Mouse (Mus musculus) hindbrain, embryonic 13.5 days (tissue): ENCODE data around the gene Dusp8. TPM values are rescaled to one million over a fixed set of nuclear protein-coding genes. Genes with fewer than 3 reads are reported as not detected.
A peak's percentile ranks its signal among the peaks of the same experiment; 100 is the strongest.
"Not testable (repeated sequence)": the region's sequence is repeated elsewhere in the genome, so short reads cannot be mapped to it uniquely, and the experiment has no call there.

Experiments
- ATAC-seq: fragments of 200-750 bp; cut with Nextera tagmentation; 2 replicates; pipeline ENCODE4 v1.8.0; 2017; ENCODE audit warnings: moderate TSS enrichment; ENCODE audit not compliant: low FRiP score
- H3K27ac ChIP-seq: fragments of 300-500 bp; sonication (generic); 2 replicates; pipeline ENCODE4 v1.5.1; 2015; ENCODE audit warnings: inconsistent platforms, mild to moderate bottlenecking, moderate library complexity
- H3K27me3 ChIP-seq: fragments of 300-500 bp; sonication (generic); 2 replicates; pipeline ENCODE4 v1.6.1; 2015; ENCODE audit warnings: mild to moderate bottlenecking, inconsistent platforms
- H3K36me3 ChIP-seq: fragments of 300-500 bp; sonication (generic); 2 replicates; pipeline ENCODE4 v1.6.1; 2015; ENCODE audit warnings: mild to moderate bottlenecking, inconsistent platforms
- H3K4me1 ChIP-seq: fragments of 300-500 bp; sonication (generic); replicated peaks from 2 replicates; pipeline ENCODE4 v1.6.1; 2015; ENCODE audit warnings: inconsistent platforms
- H3K4me2 ChIP-seq: fragments of 300-500 bp; sonication (generic); 2 replicates; pipeline ENCODE4 v1.6.1; 2015; ENCODE audit warnings: inconsistent platforms, mild to moderate bottlenecking, moderate library complexity
- H3K4me3 ChIP-seq: fragments of 300-500 bp; sonication (generic); 2 replicates; pipeline ENCODE4 v1.5.1; 2015; ENCODE audit warnings: mild to moderate bottlenecking, inconsistent platforms
- H3K9ac ChIP-seq: fragments of 300-500 bp; sonication (generic); 2 replicates; pipeline ENCODE4 v1.6.1; 2015; ENCODE audit warnings: mild to moderate bottlenecking, inconsistent platforms
- H3K9me3 ChIP-seq: fragments of 300-500 bp; sonication (generic); 2 replicates; pipeline ENCODE4 v1.6.1; 2016; ENCODE audit warnings: inconsistent platforms
- WGBS: fragments of 180-500 bp; shearing (Covaris S2); methylation state at CpG from one replicate; pipeline ENCODE4 v1.1.7; 2015; 5-methylcytosine and 5-hydroxymethylcytosine counted together
- polyA plus RNA-seq: library from polyadenylated mRNA; unstranded; fragments of >200 nt; fragmentation: Nextera tagmentation; extraction: Ambion mirVana; gene quantifications from 2 replicates; pipeline ENCODE4 v1.2.1, GENCODE M21; 2015

Gene Dusp8
- polyA plus RNA-seq, result 87.3 and 90.2 TPM in 2 replicates

DNA sequence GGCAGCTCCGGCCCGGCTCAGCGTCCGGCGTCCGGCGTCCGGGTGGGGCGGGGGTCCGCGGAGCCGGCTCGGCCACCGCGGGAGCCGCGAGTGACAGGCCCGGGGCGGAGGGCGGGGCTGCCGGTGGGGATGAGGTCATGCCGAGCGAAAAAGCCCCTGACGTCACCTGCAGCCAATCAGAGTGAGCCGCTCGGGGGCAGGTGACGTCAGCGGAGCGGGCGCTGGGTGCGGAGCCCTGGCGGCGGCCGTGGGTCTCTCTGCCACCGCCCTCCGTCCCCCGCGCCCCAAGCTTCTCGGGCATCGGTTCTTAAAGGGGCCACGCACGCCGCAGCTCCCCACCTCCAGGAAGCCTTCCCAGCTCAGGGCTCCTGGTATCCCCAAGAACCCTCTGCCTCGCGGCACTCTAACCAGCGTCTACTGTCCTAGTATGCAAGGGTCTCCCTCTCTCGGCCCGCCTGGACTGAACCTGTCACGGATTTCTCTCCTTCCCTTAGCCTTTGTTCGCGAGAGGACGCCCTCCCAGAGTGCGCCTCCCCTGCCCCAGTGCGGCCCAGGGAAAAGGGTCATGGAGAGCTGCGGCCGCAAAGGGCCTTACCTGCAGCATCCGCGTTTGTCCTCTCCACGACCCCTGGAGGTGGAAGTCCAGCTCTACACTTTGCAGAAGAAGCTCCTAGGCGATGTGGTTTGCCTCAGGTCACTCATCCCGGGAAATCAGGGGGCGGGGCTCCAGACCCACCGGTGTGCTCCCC lies at the start of gene Dusp8:
TSS of gene Dusp8 (minus strand) at position 661 of the 749 bp plus-strand sequence.
- peak; percentile 75 for ATAC-seq
- Histone ChIP-seq H3K9ac (peak within 1 kb of the TSS; percentile 99), H3K4me3 (peak within 1 kb of the TSS; percentile 88), H3K4me1 (peaks cover 58% of the 10 kb centered on the region), H3K9me3 (no peaks in the 10 kb centered on the region), H3K36me3 (no peaks in the 10 kb centered on the region), H3K4me2 (peak within 1 kb of the TSS; percentile 79), H3K27me3 (peaks cover 11% of the 10 kb centered on the region), H3K27ac (peak within 1 kb of the TSS; percentile 98)
- under 1% methylated on average over 62 of the region's 63 CpGs for WGBS

DNA sequence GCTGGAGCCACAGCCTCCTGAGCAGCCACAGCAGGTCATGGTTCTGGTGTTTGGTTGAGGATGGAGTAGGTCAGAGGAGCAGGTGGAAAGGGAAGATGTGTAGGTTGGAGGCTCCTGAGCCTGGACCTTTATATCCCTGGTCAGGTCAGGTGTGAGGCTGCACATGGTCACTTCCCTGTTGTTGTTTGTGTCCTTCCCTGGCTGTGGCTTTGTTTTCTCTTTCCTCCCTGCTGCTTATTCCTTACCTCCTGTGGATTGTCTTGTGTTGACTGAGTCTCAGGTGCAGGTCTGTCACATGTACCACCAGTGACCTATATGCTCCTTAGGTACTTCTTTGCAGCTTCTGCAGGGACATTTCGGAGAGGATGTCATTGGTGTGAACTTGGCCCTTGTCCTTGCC lies 48.9 kb upstream of the Dusp8 start, which contains the start of gene Gm45337:
TSS of gene Gm45337 (minus strand) at position 101 of the 400 bp plus-strand sequence.
- H3K36me3 ChIP-seq, result no peaks in the 10 kb centered on the region
- no peaks in the 10 kb centered on the region for H3K4me1 ChIP-seq
- H3K27ac ChIP-seq, result no peak within 1 kb of the TSS
- no peaks in the 10 kb centered on the region for H3K9me3 ChIP-seq
- ATAC-seq, result no peak
- H3K9ac ChIP-seq, result no peak within 1 kb of the TSS
- no peak within 1 kb of the TSS for H3K4me3 ChIP-seq
- H3K4me2 ChIP-seq, result no peak within 1 kb of the TSS
- WGBS, result 79% methylated on average over 1 of the region's 1 CpGs
- peaks cover 6% of the 10 kb centered on the region; the same call in 1 of the 2 replicates for H3K27me3 ChIP-seq

DNA sequence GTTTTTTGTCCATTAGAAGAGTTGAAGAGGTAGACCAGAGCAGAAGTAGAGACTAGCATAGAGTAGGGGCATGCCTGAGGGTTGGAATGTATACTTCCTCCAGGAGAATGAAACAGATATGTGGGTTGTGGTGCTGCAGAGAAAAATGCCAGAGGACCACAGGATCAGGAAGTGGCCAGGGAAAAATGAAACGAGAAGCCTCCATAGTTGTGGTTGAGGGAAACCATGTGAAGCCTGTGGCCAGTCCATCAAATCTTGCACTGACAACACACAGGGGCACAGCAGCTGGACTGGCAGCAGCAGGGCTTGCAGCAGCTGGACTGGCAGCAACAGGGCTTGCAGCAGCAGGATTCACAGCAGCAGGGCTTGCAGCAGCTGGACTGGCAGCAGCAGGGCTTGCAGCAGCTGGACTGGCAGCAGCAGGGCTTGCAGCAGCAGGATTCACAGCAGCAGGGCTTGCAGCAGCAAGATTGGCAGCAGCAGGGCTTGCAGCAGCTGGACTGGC lies 47.9 kb upstream of the Dusp8 start:
- 65% methylated on average over 1 of the region's 1 CpGs for WGBS
- H3K4me3 ChIP-seq, H3K27me3 ChIP-seq, H3K27ac ChIP-seq, H3K4me2 ChIP-seq, H3K36me3 ChIP-seq, H3K9ac ChIP-seq, H3K4me1 ChIP-seq, ATAC-seq, H3K9me3 ChIP-seq: not testable (repeated sequence)

DNA sequence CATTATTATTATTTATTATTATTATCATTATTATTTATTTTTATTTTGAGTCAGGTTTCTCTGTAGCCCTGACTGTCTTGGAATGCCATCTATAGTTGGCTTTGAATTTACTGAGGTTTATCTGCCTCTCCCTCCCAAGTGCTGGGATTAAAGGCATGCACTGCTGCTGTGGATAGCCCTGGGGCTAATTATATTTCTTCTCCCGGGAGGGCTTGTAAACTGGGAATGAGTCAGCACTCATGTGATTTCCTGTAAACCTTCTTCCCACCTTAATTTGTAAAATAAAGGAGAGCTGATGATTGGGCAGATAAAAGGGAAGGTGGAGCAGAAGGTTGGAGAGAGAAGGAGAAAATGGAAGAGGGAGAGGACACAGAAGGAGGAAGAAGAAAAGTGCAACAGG lies 45.1 kb upstream of the Dusp8 start:
- Histone ChIP-seq H3K9ac (no peak overlapping the region), H3K4me1 (no peaks in the 10 kb centered on the region), H3K4me2 (no peak overlapping the region), H3K27me3 (peaks cover 6% of the 10 kb centered on the region; the same call in 1 of the 2 replicates), H3K9me3 (no peaks in the 10 kb centered on the region), H3K36me3 (no peaks in the 10 kb centered on the region), H3K27ac (no peak overlapping the region), H3K4me3 (no peak overlapping the region)
- no peak for ATAC-seq
- WGBS, result 49% methylated on average over 1 of the region's 1 CpGs

DNA sequence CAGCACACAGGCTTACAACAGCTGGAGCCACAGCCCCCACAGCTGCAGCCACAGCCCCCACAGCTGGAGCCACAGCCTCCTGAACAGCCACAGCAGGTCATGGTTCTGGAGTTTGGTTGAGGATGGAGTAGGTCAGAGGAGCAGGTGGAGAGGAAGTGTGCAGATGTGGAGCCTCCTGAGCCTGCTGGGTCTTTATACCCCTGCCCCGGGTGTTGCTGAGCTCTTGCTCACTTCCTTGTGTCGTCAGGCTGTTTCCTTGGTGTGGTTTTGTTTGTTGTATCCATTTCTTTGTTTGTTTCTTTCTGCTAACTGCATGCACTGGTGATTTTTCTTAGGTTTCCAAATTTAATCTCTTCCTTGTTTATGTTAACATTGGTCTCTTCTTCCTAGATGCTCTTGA lies 40.3 kb upstream of the Dusp8 start, which contains the start of gene Gm39115:
TSS of gene Gm39115 (minus strand) at position 101 of the 400 bp plus-strand sequence.
- ATAC-seq, H3K4me3 ChIP-seq, H3K4me2 ChIP-seq, H3K4me1 ChIP-seq, H3K9ac ChIP-seq, H3K27ac ChIP-seq, H3K36me3 ChIP-seq, H3K9me3 ChIP-seq, H3K27me3 ChIP-seq: not testable (repeated sequence)
- WGBS, result 35% methylated on average over 2 of the region's 2 CpGs

DNA sequence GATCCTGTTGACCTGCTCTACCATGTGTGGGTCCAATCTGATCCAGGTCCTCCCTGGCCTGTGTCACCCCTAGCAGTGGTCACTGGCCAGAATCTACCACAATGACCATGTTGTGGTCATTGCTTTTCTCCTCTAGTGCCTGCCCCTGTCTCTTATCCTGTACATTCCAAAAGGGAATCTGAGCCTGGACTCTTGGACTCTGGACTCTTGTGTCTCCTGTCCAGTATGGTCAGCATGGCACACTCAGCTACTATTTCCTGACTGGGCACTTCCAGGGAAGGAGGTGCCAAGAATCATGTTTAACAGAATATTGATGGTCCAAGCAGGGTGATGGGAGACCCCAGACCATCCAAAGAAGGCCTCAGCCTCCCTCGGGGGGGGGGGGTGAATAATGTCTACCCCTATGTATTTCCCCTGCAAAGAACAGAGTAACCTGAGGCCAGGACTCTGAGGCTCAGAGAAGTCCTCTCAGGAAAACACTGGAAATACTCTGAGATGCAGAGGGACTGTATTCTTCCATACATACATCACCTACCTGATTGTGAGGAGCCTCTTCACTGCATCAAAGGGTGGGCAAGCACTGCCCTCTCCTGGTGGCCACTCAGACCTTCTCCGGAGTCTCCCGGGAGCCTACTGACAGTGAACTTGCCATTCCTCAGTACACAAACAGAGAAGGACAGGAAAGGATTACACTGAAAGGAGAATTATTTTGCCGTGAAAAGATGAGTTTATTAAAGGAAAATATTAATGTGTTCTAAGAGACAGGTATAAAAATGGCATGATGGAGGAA lies 38.8 kb upstream of the Dusp8 start:
- Histone ChIP-seq H3K4me3 (no peak overlapping the region), H3K4me1 (no peaks in the 10 kb centered on the region), H3K9ac (no peak overlapping the region), H3K4me2 (no peak overlapping the region), H3K27me3 (0 out of 2 replicates have a peak, but pooled peaks cover 6% of the 10 kb centered on the region), H3K36me3 (no peaks in the 10 kb centered on the region), H3K9me3 (no peaks in the 10 kb centered on the region), H3K27ac (no peak overlapping the region)
- ATAC-seq, result no peak
- 67% methylated on average over 4 of the region's 4 CpGs for WGBS

DNA sequence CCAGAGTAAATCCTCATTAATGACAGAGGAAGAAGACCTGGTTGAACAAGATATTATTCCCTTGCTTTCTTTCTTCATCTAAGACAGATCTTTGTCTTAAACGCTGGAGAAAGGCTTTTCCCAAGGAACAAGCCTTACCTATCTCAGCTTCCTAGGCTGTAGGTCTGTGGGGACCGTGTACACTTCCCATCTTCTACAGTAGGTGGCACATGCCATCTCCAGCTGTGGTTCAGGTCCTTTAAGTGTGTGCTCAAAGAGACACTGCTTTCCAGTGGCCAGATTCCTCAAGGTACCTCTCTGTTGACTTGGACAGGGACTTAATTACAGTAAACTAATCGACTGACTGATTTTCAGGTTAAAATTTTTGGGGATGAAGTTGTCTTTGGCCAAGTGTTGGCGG lies 33.2 kb upstream of the Dusp8 start:
- ATAC-seq, result no peak
- Histone ChIP-seq H3K27ac (no peak overlapping the region), H3K4me2 (no peak overlapping the region), H3K36me3 (no peaks in the 10 kb centered on the region), H3K4me1 (no peaks in the 10 kb centered on the region), H3K9me3 (no peaks in the 10 kb centered on the region), H3K4me3 (no peak overlapping the region), H3K9ac (no peak overlapping the region), H3K27me3 (0 out of 2 replicates have a peak, but pooled peaks cover 6% of the 10 kb centered on the region)
- WGBS, result 68% methylated on average over 4 of the region's 4 CpGs

DNA sequence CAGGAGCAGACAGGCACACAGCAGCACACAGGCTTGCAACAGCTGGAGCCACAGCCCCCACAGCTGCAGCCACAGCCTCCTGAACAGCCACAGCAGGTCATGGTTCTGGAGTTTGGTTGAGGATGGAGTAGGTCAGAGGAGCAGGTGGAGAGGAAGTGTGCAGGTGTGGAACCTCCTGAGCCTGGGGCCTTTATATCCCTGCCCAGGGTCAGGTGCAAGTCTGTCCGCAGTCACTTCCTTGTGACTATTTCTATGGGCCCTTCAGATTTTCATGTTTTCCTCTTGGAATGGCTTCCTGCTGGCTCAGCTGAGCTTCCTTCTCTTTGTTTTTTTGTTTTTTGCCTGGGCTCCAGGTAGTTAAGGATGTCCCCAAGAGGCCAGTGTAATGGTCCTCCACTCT lies 25.0 kb upstream of the Dusp8 start, which contains the start of gene Gm45618:
TSS of gene Gm45618 (minus strand) at position 101 of the 400 bp plus-strand sequence.
- not testable (repeated sequence) for H3K4me3 ChIP-seq, H3K4me1 ChIP-seq, H3K27me3 ChIP-seq, H3K27ac ChIP-seq, H3K9me3 ChIP-seq, H3K9ac ChIP-seq, ATAC-seq, H3K36me3 ChIP-seq, H3K4me2 ChIP-seq
- WGBS, result 100% methylated on average over 1 of the region's 1 CpGs

DNA sequence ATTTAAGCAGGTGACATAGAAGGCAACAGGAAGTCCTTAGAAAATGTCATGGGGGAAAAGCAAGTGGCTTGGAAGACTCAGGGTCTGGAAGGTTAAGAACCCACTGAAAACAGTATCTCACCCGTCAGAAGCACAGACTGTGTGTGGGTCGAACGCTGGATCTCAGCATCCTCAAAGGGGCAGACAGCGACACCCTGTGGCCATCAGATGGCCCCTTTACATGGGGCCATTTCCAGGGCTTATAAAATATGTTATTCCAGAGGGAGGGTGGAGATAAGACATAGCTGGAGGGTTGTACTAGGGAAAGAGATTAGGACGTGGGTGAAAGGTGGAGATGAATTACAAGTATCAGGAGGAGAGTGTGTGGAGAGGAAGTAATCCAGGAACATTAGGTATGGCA lies 24.0 kb upstream of the Dusp8 start:
- Histone ChIP-seq H3K9ac (no peak overlapping the region), H3K4me3 (no peak overlapping the region), H3K9me3 (no peaks in the 10 kb centered on the region), H3K27me3 (no peaks in the 10 kb centered on the region), H3K4me2 (no peak overlapping the region), H3K36me3 (no peaks in the 10 kb centered on the region), H3K27ac (no peak overlapping the region), H3K4me1 (no peaks in the 10 kb centered on the region)
- no peak for ATAC-seq
- 17% methylated on average over 5 of the region's 5 CpGs for WGBS

DNA sequence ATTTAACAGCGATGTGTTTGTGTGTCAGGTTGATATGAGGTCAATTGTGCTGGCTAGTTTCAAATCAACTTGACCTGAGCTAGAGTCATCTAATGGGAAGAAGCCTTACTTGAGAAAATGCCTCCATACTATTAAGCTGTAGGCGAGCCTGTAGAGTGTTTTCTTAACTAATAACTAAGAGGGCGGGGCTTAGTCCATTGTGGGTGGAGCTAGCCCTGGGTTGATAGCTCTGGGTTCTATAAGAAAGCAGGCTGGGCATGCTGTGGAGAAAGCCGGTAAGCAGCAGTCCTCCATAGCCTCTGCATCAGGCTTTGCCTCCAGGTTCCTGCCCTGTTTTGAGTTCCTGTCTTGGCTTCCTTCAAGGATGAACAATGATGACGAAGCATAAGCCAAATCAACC lies 9.1 kb upstream of the Dusp8 start:
- H3K4me1 ChIP-seq, result no peaks in the 10 kb centered on the region
- H3K36me3 ChIP-seq, result no peaks in the 10 kb centered on the region
- H3K9ac ChIP-seq, result no peak overlapping the region
- H3K4me2 ChIP-seq, result no peak overlapping the region
- no peak overlapping the region for H3K27ac ChIP-seq
- H3K4me3 ChIP-seq, result no peak overlapping the region
- no peaks in the 10 kb centered on the region for H3K27me3 ChIP-seq
- WGBS, result 66% methylated on average over 5 of the region's 5 CpGs
- ATAC-seq, result no peak
- H3K9me3 ChIP-seq, result no peaks in the 10 kb centered on the region

DNA sequence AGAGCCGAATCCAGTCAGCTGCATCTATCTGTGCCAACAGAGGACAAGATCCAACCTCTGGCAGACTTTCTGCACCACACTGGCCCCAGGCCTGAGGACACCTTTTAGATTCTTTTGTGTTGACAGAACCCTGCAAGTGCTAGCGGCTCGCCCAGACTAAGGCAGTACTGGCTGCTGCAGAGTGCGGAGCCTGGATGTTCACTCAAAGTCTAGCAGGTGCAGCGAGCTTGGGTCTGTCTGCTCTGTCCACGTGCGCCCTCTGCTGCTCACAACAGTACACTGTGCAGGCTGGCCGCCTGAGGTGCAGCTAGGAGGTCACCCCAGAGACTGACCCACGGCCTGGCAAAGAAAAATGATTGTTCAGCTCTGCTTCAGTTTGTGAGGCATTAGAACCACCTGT lies 2.1 kb upstream of the Dusp8 start:
- Histone ChIP-seq H3K27ac (no peak overlapping the region), H3K4me1 (peaks cover 34% of the 10 kb centered on the region), H3K4me3 (no peak overlapping the region), H3K27me3 (peaks cover 11% of the 10 kb centered on the region), H3K4me2 (peak overlapping the region; percentile 14; the same call in 1 of the 2 replicates), H3K9ac (0 out of 2 replicates have a peak overlapping the region, but pooled peaks have one; percentile 26), H3K36me3 (no peaks in the 10 kb centered on the region), H3K9me3 (no peaks in the 10 kb centered on the region)
- ATAC-seq, result peak; percentile 45; the same call in 1 of the 2 replicates
- WGBS, result 8% methylated on average over 9 of the region's 9 CpGs

DNA sequence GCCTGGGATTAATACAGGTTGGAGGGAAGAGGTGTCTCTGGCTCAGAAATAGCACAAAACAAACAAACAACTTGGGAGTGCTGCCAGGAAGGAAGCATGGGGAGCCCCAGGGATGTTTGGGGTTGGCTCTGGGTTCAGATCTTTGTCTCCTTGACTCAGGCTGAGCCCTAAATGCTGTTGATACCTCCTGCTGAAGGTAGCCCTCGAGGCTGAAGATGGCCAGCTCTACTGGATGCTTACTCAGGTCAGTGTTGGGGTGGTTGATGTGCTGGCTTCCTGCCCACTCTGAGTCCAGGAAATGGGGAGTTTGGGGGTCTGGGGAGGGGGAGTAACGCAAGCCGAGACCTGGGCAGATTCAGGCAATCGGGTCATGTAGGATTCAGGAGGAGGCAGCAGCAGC lies 1.1 kb upstream of the Dusp8 start:
- H3K27ac ChIP-seq, result no peak overlapping the region
- no peaks in the 10 kb centered on the region for H3K36me3 ChIP-seq
- H3K4me3 ChIP-seq, result peak overlapping the region; percentile 88; the same call in 1 of the 2 replicates
- ATAC-seq, result no peak
- H3K4me1 ChIP-seq, result peaks cover 45% of the 10 kb centered on the region
- WGBS, result 69% methylated on average over 4 of the region's 4 CpGs
- peaks cover 11% of the 10 kb centered on the region for H3K27me3 ChIP-seq
- no peaks in the 10 kb centered on the region for H3K9me3 ChIP-seq
- H3K4me2 ChIP-seq, result peak overlapping the region; percentile 79; the same call in 1 of the 2 replicates
- H3K9ac ChIP-seq, result no peak overlapping the region
